Mouse (Mus musculus) cerebellum, postnatal 36 days (tissue): Measurements from ENCODE around the gene Dlec1.

Experiments
- DNase-seq, 2 experiments: peaks; one replicate each; pipeline ENCODE4 v3.0.0; 2021 to 2022; ENCODE audit warnings: mixed read lengths in 2 of 2

Gene Dlec1

DNA sequence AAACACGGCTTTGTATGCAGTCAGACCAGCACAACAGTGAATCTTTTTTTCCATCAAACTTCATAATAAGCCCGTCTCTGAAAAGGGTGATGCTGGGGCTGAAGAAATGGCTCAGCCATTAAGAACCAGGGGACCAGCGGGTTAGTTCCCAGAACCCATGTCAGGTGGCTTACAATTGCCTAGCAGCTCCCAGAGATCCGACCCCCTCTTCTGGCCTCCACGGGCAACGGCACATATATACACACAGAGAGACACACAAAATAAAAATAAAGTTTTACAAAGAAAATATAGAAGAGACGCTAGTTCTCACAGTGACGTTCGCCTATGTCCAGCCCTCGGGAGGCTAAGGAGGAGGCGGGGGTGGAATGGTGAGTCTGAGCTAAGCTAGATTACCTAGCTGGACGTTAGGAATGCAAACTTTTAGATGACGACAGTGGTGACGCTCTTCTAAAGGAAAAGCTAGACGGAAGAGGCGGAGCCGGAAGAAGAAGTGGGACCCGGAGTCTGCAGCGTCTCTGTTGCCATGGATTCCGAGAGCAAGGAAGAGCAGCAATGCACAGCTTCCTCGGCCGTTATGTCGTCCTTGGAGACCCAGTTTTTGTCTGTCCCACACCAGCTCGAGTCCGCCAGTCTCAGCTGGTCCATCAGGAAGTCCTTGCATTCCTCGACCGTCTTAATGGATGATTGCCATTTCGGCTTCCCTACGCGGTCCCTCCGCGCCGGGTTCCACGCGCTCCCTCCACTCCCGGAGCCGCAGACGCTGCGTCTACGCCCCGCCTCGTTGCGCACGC is at the start of gene Dlec1:
Gene Dlec1 (plus strand): TSS at position 487 of the 791 bp plus-strand sequence.
- peak; percentile 34 to 41 for DNase-seq

- no peak for DNase-seq
Observed at GRCm38 (mm10) chr9:119053964-119054576, 48.2 kb upstream of the Dlec1 start.

- no peak for DNase-seq
Observed at GRCm38 (mm10) chr9:119055336-119055735, 46.9 kb upstream of the Dlec1 start.

- no peak for DNase-seq
Observed at GRCm38 (mm10) chr9:119058245-119058644, 44.0 kb upstream of the Dlec1 start.

GRCm38 (mm10) chr9:119060701-119061100 is 41.6 kb upstream of the Dlec1 start:
- no peak for DNase-seq

- no peak for DNase-seq
Observed at GRCm38 (mm10) chr9:119063036-119063644, 39.1 kb upstream of the Dlec1 start.

GRCm38 (mm10) chr9:119064296-119064695 is 38.0 kb upstream of the Dlec1 start:
- DNase-seq, result no peak

- DNase-seq, result peak; percentile 77 to 79
Observed at GRCm38 (mm10) chr9:119067601-119068000, 34.7 kb upstream of the Dlec1 start.

DNA sequence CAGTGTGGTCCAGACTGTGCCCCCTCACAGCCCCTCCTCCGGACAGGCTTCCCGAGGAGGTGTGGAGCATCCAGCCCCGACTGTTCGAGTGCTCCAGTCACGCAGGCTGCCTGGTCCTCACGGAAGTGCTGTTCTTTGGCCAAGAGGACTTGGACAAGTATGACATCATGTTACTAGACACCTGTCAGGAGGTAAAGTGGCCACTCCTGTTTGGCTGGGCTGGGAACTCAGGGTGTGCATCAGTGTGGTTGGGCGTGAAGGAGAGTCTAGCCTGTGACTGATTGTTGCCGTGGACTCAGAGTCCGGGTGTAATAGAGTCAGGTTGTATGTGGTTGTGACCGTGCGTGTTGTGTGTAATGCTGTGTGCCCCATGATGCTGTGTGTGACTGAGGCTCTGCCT is 34.0 kb upstream of the Dlec1 start:
- no peak for DNase-seq

DNA sequence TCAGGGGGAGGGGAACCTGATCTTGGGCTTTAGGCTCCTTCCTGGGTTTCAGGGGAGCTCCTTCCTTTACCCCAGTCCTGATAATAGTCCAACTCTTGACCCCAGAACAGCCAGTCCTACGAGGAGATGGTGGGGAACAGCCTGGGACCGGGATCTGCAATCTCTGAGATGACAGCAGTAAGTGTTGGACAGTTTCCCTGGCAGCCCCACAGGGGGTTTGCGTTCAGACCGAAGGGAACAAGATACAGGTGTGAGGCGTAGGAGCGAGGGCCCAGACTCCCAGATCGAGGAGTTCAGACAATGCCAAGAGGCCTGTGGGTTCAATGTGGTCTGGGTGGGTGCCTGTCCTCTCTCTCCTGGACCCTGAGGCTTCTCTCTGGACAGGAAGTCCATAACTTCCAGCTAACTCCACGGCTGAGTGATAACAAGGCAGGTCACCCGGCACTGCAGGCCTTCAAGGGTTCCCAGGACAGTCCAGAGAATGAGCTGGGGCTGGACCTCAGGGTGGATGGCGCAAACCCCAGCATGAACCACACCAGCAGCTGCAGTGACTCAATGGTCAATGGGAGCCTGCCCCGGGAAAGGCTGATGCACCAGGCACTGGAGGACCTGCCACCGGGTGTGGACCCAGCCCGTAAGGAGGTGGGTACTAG is 32.0 kb upstream of the Dlec1 start:
- no peak for DNase-seq

DNA sequence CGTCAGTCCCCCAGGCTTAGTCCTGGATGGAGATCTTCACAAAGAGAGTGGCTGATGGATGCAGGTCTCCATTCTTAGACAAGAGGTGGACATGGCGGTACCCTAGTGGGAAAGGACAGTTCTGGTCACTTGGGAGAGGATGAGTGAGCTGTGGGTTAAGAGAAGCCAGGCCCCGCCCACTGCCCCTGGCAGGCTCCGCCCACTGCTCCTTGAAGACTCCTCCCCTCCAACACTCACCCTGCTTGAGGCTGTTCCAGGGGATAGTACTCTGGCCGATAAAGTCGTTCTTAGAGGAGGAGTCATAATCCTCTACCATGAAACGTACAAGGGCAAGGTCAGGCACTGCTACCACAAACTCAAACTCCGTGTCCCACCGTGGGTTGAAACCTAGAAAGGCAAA is 30.5 kb upstream of the Dlec1 start:
- DNase-seq, result no peak

- DNase-seq, result no peak
Observed at GRCm38 (mm10) chr9:119073184-119073895, 28.9 kb upstream of the Dlec1 start.

DNA sequence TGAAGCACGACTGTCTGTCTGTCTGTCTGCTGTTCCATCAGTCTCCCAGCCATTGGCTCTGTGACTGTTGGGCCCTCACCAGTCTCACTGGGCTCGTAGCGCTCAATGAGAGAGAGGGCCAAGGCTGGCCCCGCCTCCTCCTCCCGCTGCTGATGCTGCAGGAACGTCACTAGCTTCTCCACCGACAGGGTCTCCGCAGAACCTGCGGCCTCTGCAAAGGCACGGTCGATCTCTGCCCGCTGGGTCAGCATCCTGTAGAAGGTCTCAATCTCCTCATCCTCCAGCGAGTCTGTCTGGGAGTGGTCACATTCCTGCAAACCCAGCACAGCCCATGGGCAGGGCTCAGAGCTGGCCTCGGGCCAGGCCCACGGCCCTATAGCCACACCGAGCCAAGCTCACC is 26.6 kb upstream of the Dlec1 start:
- no peak for DNase-seq

DNA sequence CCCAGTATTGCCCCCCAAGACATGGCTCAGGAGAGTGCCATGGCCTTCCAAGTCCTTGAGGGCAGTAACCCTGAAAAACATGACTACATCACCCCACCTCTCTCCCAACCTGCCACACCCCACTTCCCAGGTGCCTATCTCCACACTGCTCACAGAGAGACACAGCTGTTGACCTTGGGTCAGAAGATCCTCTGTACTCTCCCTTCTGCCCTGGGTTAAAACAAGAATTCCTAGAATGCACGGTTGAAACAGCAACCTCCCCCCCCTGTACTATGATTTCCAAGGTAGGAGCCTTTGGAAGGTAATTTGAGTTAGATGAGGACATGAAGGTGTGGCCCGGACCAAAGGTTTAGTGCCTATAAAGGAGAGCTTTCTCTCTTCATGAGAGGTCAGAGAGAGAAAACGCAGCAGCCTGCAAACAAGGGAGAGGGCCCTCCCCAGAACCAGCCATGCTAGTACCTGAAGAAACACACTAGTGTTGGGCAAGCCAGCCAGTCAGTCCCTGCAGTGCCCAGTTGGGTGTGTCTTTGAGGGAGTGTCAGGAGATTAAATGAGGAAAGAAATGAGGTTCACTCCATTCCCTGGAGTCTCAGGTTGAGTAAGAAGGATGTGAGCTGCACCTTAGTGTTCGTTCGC is 22.1 kb upstream of the Dlec1 start:
- no peak for DNase-seq

DNA sequence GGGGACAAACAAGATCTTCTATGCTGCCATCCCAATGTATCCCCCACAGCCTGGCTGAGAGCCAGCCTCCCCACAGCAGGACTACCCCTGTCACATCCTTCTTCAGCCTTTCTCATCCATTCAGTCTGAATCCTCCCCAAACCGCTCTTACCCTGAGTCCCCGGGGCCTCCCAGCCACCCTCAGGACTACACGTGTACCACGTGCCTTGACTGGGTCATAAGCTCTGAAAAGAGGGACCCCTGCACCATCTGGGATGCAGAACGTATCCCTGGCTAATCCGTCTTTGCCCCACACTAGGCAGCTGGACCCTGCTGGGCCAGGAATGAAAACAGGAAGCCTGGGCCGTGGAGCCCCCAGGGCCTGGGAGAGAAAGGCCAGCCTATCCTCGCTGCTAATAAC is 20.2 kb upstream of the Dlec1 start:
- no peak for DNase-seq

GRCm38 (mm10) chr9:119082656-119083430 is 19.4 kb upstream of the Dlec1 start:
- DNase-seq, result no peak

GRCm38 (mm10) chr9:119083966-119084365 is 18.3 kb upstream of the Dlec1 start:
- no peak for DNase-seq

DNA sequence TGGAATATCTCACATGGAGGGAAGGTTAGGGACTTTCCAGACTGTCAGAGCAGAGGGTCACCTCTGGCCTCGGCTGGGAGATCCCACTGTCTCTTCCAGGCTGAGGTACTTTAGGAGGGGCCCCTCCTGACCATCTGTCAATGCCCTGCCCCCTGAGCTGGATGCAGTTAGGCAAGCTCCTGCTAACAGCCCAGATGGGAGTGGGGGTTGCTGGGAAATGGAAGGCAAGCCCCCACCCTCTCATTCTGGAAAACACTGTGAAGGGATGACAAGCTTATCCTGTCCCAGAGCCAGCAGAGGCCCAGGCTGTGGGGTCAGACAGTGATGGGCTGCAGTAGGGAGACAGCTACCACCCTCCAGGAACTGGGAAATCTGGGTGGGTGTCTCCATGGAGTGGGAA is 15.8 kb upstream of the Dlec1 start:
- DNase-seq, result no peak

DNA sequence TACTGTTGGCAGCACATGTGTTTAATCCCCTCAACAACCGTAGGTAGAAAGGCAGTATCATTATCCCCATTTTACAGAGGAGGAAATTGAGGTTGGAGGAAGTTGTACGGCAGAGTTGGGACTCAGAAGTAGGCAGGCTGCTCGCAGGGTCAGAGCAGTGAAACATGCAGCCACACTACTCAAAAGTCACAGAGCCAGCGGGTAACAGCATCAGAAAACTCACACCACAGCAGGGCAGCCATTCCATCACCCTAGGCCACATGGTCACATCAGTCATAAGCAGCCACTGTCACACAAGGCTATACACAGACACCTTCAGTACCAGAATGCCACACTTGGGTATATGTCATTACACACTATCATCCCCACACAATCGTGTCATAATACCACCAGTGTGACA is 15.0 kb upstream of the Dlec1 start:
- DNase-seq, result no peak

DNA sequence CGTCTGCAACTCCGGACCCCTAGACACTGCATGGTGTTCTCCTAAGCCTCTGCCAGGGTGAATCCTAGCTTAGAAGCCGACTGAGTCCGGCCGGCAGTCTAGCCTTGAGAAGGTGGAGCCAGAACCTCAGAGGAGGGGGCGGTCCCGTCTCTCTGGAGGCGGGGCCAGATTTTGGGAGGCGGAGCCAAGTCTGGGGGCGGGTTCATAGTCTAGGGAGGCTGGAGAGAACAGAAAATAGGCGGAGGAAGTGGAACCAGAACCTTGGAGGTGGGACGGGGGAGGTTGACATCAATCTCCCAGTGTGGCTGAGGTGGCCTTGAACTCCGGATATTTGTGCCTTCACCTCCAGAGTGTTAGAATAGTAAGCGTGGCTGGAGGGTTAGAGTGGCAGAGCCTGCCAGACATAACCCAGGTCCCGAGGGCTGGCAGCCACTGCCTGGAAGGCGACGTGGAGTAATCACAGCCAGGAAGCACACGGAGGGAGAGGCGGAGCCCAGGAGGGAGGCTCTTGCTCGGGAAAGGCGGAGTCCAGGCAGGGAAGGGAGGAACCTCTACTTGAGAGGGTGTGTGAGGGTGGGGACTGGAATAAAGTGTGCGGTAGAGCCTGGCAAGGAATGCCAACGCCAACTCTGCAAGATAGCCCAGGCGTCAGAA is 14.0 kb upstream of the Dlec1 start:
- peak; percentile 61 to 65 for DNase-seq

- no peak for DNase-seq
Observed at GRCm38 (mm10) chr9:119089437-119089836, 12.8 kb upstream of the Dlec1 start.
